Mouse (Mus musculus) stomach, postnatal 0 days (tissue): Measurements from ENCODE around the gene Pkd1.

ENCODE experiments used
- CTCF ChIP-seq: IDR thresholded peaks from 2 replicates; pipeline ENCODE4 v1.5.1; 2016; ENCODE audit warnings: antibody characterized with exemption, low read depth, mild to moderate bottlenecking, moderate library complexity
- EP300 ChIP-seq: optimal IDR thresholded peaks from 2 replicates; pipeline ENCODE3; 2016; ENCODE audit warnings: antibody characterized with exemption

- TF ChIP-seq EP300 (no peak), CTCF (no peak)
Measured at GRCm38 (mm10) chr17:24537536-24537935, 12.1 kb upstream of the Pkd1 start.
